Mouse (Mus musculus) spleen, adult 2 months (tissue): ENCODE results near the gene Tnip2.

ENCODE experiments used
- CTCF ChIP-seq: fragments of 200-500 bp; IDR thresholded peaks from 2 replicates; pipeline ENCODE4 v1.5.1; 2011; ENCODE audit warnings: mild to moderate bottlenecking, inconsistent platforms; ENCODE audit not compliant: insufficient read depth, insufficient read length, insufficient replicate concordance; ENCODE audit errors: extremely low read depth
- POLR2A ChIP-seq: fragments of 200-500 bp; IDR thresholded peaks from 2 replicates; pipeline ENCODE4 v1.6.1; 2011; ENCODE audit warnings: low read depth, low read length, inconsistent platforms

GRCm38 (mm10) chr5:34501588-34501987, 12.2 kb downstream of the Tnip2 start:
- TF ChIP-seq POLR2A, result no peak
- no peak for TF ChIP-seq CTCF
